Mouse (Mus musculus) olfactory bulb, adult 2 months (tissue): Measurements from ENCODE around the gene Cenpv. TPM values are rescaled to one million over a fixed set of nuclear protein-coding genes. Genes with fewer than 3 reads are reported as not detected.
A peak's percentile ranks its signal among the peaks of the same experiment; 100 is the strongest.

Experiments
- H3K27ac ChIP-seq: fragments of 200-500 bp; 2 replicates; pipeline ENCODE4 v1.5.1; 2012; ENCODE audit warnings: low read depth, low read length; ENCODE audit not compliant: insufficient read depth
- H3K4me1 ChIP-seq: fragments of 200-500 bp; 2 replicates; pipeline ENCODE4 v1.6.1; 2012; ENCODE audit warnings: low read length; ENCODE audit not compliant: control insufficient read depth, insufficient read depth
- H3K4me3 ChIP-seq: fragments of 200-500 bp; 2 replicates; pipeline ENCODE4 v1.5.1; 2012; ENCODE audit warnings: mild to moderate bottlenecking, low read depth, low read length, moderate library complexity; ENCODE audit not compliant: insufficient read depth
- CTCF ChIP-seq: fragments of 200-500 bp; IDR thresholded peaks from 2 replicates; pipeline ENCODE4 v1.5.1; 2012; ENCODE audit warnings: low read depth, mild to moderate bottlenecking, low read length, moderate library complexity; ENCODE audit not compliant: insufficient read depth
- POLR2A ChIP-seq: fragments of 200-500 bp; IDR thresholded peaks from 2 replicates; pipeline ENCODE4 v1.6.1; 2012; ENCODE audit warnings: mild to moderate bottlenecking, low read depth, low read length, moderate library complexity; ENCODE audit not compliant: insufficient read depth
- WGBS: fragments of 180-500 bp; shearing (Covaris S2); methylation state at CpG from one replicate; pipeline ENCODE4 v1.1.7; 2018; 5-methylcytosine and 5-hydroxymethylcytosine counted together
- polyA plus RNA-seq: library from polyadenylated mRNA; stranded (reverse); fragments of >200 nt; gene quantifications from 2 replicates; pipeline ENCODE4 v1.2.4, GENCODE M21; 2012; ENCODE audit warnings: low replicate concordance; ENCODE audit not compliant: missing spikeins, insufficient read depth, insufficient read length

The Cenpv gene
- polyA plus RNA-seq, 1 experiment = not detected

DNA sequence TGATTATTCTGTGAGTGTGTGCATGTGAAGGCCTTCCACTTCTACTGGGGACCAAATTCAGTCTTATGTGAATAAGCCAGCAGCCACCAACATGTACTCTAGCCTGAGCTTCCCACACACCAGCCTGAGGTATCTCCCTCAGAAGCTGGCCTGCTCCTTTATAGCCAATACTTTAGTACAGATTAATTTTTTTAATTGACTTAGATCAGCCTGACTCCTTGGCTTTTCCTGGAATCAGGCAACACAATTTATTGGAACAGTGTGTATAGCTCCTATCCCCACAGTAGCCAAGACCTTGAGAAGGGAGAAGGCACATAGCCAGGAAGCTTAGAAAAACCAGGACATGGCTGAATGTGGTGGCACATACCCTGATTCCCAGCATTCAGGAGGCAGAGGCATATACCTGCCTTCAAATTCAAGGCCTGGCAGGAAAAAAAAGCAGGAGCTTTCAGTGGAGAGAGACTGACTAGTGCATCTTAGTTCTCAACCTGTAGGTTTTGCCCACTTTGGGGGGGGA lies 16.9 kb upstream of the Cenpv start:
- Histone ChIP-seq H3K27ac (no peak overlapping the region), H3K4me1 (peaks cover 5% of the 10 kb centered on the region; the same call in 1 of the 2 replicates), H3K4me3 (no peak overlapping the region)
- no peak for TF ChIP-seq CTCF
- no peak for TF ChIP-seq POLR2A

DNA sequence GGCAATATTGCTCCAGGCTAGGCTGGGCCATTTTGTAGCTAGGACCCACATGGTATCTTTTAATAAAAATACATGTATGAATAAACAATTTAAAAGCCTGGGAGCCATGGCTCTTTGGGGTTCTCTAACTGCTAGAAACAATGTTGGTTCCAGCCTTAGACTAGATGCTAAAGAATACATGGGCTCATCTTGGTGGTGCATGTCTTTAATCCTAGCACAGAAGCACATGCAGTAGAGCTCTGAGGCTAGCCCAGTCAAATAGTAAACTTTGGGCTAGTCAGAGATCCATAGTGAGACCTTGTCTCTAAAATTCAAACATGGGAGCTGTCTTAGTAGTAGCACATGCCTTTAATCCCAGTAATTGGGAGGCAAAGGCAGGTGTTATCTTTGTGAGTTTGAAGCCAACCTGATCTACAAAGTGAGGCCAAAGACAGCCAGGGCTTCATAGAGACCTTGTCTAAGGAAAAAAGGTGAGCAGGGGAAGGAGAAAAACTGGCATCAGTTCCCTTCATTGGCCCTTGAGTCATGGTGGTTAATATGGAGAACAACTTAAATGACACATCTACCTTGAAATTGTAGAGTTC lies 16.0 kb upstream of the Cenpv start:
- no peak for TF ChIP-seq CTCF
- no peak for TF ChIP-seq POLR2A
- no peak overlapping the region for H3K4me3 ChIP-seq
- no peak overlapping the region for H3K27ac ChIP-seq
- H3K4me1 ChIP-seq = no peaks in the 10 kb centered on the region; the same call in 1 of the 2 replicates

DNA sequence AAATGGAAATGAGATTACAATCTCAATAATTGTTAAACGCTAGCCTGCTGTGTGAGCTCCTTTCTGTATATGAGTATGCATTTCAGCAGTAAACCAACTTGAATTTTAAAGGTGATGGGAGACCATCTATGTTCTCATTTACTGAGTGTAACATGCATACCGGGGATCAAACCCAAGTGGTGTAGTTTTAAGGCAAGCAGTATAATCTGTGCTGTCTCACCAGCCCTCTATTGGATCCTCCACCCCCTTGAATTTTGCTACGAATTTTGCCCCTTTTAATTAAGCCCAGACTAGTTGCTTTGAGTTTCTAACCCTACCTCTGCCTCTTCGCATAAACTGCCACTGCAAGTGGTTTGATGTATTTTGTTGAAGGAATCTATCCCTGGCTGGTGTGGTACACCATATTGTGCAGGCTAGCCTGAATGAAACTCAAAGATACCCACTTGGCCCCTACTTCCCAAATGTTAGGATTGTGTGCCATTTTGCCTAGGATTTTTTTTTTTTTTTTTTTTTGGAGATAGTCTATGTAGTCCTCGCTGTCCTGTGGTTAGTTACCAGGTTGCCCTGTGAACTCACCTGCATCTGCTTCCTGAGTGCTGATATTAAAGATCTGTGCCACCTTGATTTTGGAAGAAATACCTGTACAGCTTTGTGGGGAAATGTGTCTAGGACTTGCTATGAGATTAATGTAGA lies 15.2 kb upstream of the Cenpv start:
- H3K4me1 ChIP-seq = no peaks in the 10 kb centered on the region; the same call in 1 of the 2 replicates
- 39% methylated on average over 5 of the region's 5 CpGs for WGBS
- no peak overlapping the region for H3K27ac ChIP-seq
- H3K4me3 ChIP-seq = no peak overlapping the region
- TF ChIP-seq CTCF = no peak
- TF ChIP-seq POLR2A = no peak

DNA sequence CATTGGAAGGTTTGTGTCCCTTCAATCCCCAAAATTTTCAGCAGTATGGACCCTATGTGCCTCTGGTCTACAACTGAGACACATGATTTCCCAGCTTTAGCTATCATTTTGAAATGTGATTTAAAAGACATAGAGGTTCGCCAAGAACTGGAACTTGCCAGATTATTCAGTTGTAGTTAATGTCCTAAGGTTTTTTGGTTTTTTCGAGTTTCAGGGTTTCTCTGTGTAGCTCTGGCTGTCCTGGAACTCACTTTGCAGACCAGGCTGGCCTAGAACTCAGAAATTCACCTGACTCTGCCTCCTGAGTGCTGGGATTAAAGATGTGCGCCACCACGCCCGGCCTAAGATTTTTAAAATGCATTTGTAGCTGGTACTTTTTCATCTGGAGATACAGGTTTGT lies 14.6 kb upstream of the Cenpv start:
- TF ChIP-seq POLR2A (no peak), CTCF (no peak)
- Histone ChIP-seq H3K4me3 (peak overlapping the region; percentile 17; the same call in 1 of the 2 replicates), H3K4me1 (no peaks in the 10 kb centered on the region; the same call in 1 of the 2 replicates), H3K27ac (no peak overlapping the region)
- 61% methylated on average over 5 of the region's 5 CpGs for WGBS

DNA sequence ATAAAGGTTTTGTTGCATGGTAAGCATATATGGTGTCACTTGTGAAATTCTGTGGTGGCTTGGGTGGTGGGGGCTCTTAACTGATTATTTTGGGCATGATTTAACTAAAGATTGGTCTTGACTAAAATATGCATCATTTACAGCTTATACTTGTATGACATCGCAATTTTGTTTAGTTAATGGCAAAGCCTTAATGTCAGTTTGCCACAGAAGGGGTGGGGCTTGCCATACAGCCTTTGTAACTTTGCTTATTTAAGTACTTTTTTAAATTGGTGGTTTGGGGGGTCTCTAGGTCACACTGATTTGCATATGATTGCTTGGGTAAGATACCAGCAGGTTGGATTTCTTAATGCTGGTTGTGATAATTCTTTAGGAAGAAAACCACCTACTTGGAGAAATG lies 14.1 kb upstream of the Cenpv start:
- Histone ChIP-seq H3K4me1 (no peaks in the 10 kb centered on the region; the same call in 1 of the 2 replicates), H3K4me3 (no peak overlapping the region), H3K27ac (no peak overlapping the region)
- WGBS = 5% methylated on average over 1 of the region's 1 CpGs
- no peak for TF ChIP-seq CTCF
- no peak for TF ChIP-seq POLR2A

DNA sequence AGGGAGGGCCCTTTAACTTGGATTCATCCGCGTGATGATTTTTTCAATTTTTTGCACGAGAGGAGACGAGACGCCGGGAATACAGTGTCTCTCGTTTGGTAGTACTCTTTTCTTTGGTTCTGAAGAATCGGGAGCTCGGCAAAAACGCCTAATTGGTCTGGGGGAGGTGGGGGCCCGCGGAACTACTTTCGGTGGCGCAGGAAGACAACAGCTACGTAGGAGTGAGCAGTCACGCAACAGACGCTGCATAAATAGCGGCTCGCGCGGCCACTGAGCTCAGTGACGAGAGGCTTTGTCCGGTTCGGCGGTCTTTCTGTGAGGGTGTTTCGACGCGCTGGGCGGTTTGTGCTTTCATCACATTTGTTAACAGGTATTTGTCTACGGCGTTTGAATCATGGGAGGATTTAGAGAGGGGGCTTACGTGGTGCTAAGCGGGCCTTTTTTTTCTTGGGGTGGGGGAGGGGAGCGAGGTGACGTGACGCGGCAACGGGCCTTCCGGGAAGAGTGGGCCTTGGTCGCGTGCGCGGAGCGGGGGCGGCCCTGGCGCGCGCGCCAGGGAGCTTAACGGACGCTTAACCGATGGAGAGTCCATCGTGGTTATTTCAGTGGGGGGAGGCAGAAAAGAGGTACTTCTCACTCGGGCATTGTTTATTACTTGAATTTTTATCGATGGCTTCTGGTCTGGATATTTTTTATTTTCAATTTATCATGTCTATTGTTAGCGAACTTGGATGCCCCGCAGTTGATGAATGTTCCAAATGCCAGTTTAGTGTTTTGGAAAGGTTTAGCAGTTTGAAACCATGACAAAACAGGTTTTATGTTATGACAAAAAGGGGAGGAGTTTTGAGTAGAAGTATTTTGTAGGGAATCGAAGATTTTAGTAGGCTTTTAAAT lies 12.4 kb upstream of the Cenpv start:
- Histone ChIP-seq H3K4me3 (peak overlapping the region; percentile 54), H3K27ac (peak overlapping the region; percentile 100), H3K4me1 (no peaks in the 10 kb centered on the region; the same call in 1 of the 2 replicates)
- under 1% methylated on average over 58 of the region's 58 CpGs for WGBS
- TF ChIP-seq POLR2A (peak; percentile 99), CTCF (no peak)

DNA sequence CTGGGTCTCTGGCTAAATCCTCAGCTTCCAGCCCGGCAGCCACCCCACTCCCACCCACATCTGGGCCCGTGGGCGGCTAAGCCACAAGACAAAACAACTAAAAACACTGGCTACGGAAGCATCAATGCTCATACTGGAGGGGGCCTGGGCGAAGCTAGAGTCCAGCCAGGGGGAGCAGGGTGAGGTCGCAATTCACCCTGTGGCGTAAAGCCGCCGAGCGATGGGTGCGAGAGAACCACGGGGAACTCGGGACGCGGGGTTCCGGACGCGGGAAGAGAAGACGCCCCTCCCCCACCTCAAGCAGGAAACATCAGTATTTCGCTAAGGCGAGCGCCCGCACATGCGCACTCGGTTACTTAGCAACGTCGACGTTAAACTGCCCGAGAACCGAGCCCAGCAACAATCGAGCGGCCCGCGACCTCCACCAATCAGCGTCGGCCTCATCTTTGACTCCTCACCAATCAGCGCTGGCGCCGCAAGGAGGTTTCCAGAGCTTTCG lies 11.7 kb upstream of the Cenpv start, which contains the start of gene Ubb:
TSS of gene Ubb (plus strand) at position 445 of the 499 bp plus-strand sequence.
- Histone ChIP-seq H3K4me1 (no peaks in the 10 kb centered on the region; the same call in 1 of the 2 replicates), H3K4me3 (peak within 1 kb of the TSS; percentile 85), H3K27ac (peak within 1 kb of the TSS; percentile 100)
- TF ChIP-seq CTCF (no peak), POLR2A (peak; percentile 90; the same call in 1 of the 2 replicates)
- WGBS = under 1% methylated on average over 40 of the region's 40 CpGs

DNA sequence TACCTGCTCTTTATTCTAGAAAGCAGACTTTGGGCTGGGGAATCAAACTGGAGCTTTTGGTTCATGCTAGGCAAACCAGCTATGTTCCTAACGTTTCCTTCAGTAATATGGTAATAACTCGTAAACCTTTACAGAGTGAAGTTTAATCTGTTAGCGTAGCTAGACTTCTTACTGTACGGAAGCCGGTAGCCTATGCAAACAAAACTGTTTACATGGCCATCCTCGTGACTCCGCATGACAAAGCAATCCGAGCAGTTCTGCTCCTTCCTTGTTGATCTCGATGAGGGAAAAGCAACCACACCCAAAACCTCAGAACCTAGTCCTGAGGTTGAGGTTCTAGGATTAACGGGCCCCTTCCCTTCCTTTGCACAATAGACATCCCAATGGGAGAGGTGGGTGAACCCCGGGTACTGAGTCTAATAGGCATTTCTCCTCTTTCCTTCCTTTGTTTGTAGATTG lies 11.2 kb upstream of the Cenpv start:
- H3K4me1 ChIP-seq = no peaks in the 10 kb centered on the region; the same call in 1 of the 2 replicates
- peak overlapping the region; percentile 85 for H3K4me3 ChIP-seq
- no peak for TF ChIP-seq POLR2A
- TF ChIP-seq CTCF = no peak
- 1% methylated on average over 11 of the region's 11 CpGs for WGBS
- H3K27ac ChIP-seq = peak overlapping the region; percentile 100
